Mouse (Mus musculus): ENCODE results near the gene Il6ra. TPM values are rescaled to one million over a fixed set of nuclear protein-coding genes. Genes with fewer than 3 reads are reported as not detected.

The Il6ra gene
- 3.0 and 3.4 TPM in 2 replicates for polyA plus RNA-seq (2015; fragmentation: Nextera tagmentation; extraction: Ambion mirVana)

- peak within 1 kb of the TSS; percentile 99 for H3K4me2 ChIP-seq (ENCODE audit: low read depth, low read length)
- ATAC-seq: peak; percentile 93
- 0 out of 2 replicates have a peak, but pooled peaks cover 15% of the 10 kb centered on the region for H3K4me1 ChIP-seq (ENCODE audit: control insufficient read depth, insufficient read depth, low read length)
- 2% methylated on average over 75 of the region's 75 CpGs for WGBS
- peaks cover 6% of the 10 kb centered on the region; the same call in 1 of the 2 replicates for H3K27me3 ChIP-seq (replicated peaks; ENCODE audit: control insufficient read depth, insufficient read depth, low read length)
- H3K9ac ChIP-seq (ENCODE audit: low read depth, low read length): peak within 1 kb of the TSS; percentile 70
- peak within 1 kb of the TSS; percentile 55; the same call in 1 of the 2 replicates for H3K27ac ChIP-seq (ENCODE audit: low read length)
- H3K9me3 ChIP-seq (ENCODE audit: control insufficient read depth, low read length): no peaks in the 10 kb centered on the region
- H3K4me3 ChIP-seq (ENCODE audit: low read length): peak within 1 kb of the TSS; percentile 62
- no peaks in the 10 kb centered on the region for H3K36me3 ChIP-seq (ENCODE audit: control insufficient read depth, insufficient read depth, low read length)
Measured at GRCm38 (mm10) chr3:89912543-89913391, at the start of gene Il6ra. Gene Il6ra, minus strand, starts transcription at chr3:89913196.

- peak overlapping the region; percentile 99 for H3K4me2 ChIP-seq (ENCODE audit: low read depth, low read length)
- no peaks in the 10 kb centered on the region for H3K9me3 ChIP-seq (ENCODE audit: control insufficient read depth, low read length)
- H3K9ac ChIP-seq (ENCODE audit: low read depth, low read length): peak overlapping the region; percentile 89
- H3K4me1 ChIP-seq (ENCODE audit: control insufficient read depth, insufficient read depth, low read length): peaks cover 25% of the 10 kb centered on the region
- peak overlapping the region; percentile 95 for H3K27ac ChIP-seq (ENCODE audit: low read length)
- WGBS: 11% methylated on average over 14 of the region's 14 CpGs
- H3K27me3 ChIP-seq (replicated peaks; ENCODE audit: control insufficient read depth, insufficient read depth, low read length): no peaks in the 10 kb centered on the region
- no peak for ATAC-seq
- no peaks in the 10 kb centered on the region for H3K36me3 ChIP-seq (ENCODE audit: control insufficient read depth, insufficient read depth, low read length)
- H3K4me3 ChIP-seq (ENCODE audit: low read length): peak overlapping the region; percentile 79
Measured at GRCm38 (mm10) chr3:89962059-89962750, 49.2 kb upstream of the Il6ra start.

GRCm38 (mm10) chr3:89961436-89961835 lies 48.4 kb upstream of the Il6ra start:
- H3K9me3 ChIP-seq (ENCODE audit: control insufficient read depth, low read length): no peaks in the 10 kb centered on the region
- H3K4me2 ChIP-seq (ENCODE audit: low read depth, low read length): peak overlapping the region; percentile 99
- WGBS: 54% methylated on average over 4 of the region's 4 CpGs
- peaks cover 25% of the 10 kb centered on the region for H3K4me1 ChIP-seq (ENCODE audit: control insufficient read depth, insufficient read depth, low read length)
- no peaks in the 10 kb centered on the region for H3K36me3 ChIP-seq (ENCODE audit: control insufficient read depth, insufficient read depth, low read length)
- peak overlapping the region; percentile 89; the same call in 1 of the 2 replicates for H3K9ac ChIP-seq (ENCODE audit: low read depth, low read length)
- H3K4me3 ChIP-seq (ENCODE audit: low read length): peak overlapping the region; percentile 79
- peak overlapping the region; percentile 95; the same call in 1 of the 2 replicates for H3K27ac ChIP-seq (ENCODE audit: low read length)
- H3K27me3 ChIP-seq (replicated peaks; ENCODE audit: control insufficient read depth, insufficient read depth, low read length): no peaks in the 10 kb centered on the region
- ATAC-seq: no peak

- peaks cover 25% of the 10 kb centered on the region for H3K4me1 ChIP-seq (ENCODE audit: control insufficient read depth, insufficient read depth, low read length)
- WGBS: under 1% methylated on average over 30 of the region's 30 CpGs
- peak; percentile 90 for ATAC-seq
- H3K36me3 ChIP-seq (ENCODE audit: control insufficient read depth, insufficient read depth, low read length): no peaks in the 10 kb centered on the region
- H3K27me3 ChIP-seq (replicated peaks; ENCODE audit: control insufficient read depth, insufficient read depth, low read length): no peaks in the 10 kb centered on the region
- no peaks in the 10 kb centered on the region for H3K9me3 ChIP-seq (ENCODE audit: control insufficient read depth, low read length)
- peak overlapping the region; percentile 68 for H3K4me3 ChIP-seq (ENCODE audit: low read length)
- peak overlapping the region; percentile 99 for H3K4me2 ChIP-seq (ENCODE audit: low read depth, low read length)
- H3K27ac ChIP-seq (ENCODE audit: low read length): no peak overlapping the region
- H3K9ac ChIP-seq (ENCODE audit: low read depth, low read length): peak overlapping the region; percentile 77
Measured at GRCm38 (mm10) chr3:89960469-89960868, 47.5 kb upstream of the Il6ra start.

GRCm38 (mm10) chr3:89959435-89959834 lies 46.4 kb upstream of the Il6ra start:
- no peak overlapping the region for H3K4me3 ChIP-seq (ENCODE audit: low read length)
- H3K4me1 ChIP-seq (ENCODE audit: control insufficient read depth, insufficient read depth, low read length): peaks cover 22% of the 10 kb centered on the region
- no peak overlapping the region for H3K4me2 ChIP-seq (ENCODE audit: low read depth, low read length)
- H3K36me3 ChIP-seq (ENCODE audit: control insufficient read depth, insufficient read depth, low read length): no peaks in the 10 kb centered on the region
- H3K27me3 ChIP-seq (replicated peaks; ENCODE audit: control insufficient read depth, insufficient read depth, low read length): no peaks in the 10 kb centered on the region
- no peaks in the 10 kb centered on the region for H3K9me3 ChIP-seq (ENCODE audit: control insufficient read depth, low read length)
- no peak for ATAC-seq
- H3K9ac ChIP-seq (ENCODE audit: low read depth, low read length): no peak overlapping the region
- H3K27ac ChIP-seq (ENCODE audit: low read length): no peak overlapping the region
- 86% methylated on average over 4 of the region's 4 CpGs for WGBS

- 93% methylated on average over 9 of the region's 9 CpGs for WGBS
- ATAC-seq: no peak
- 0 out of 2 replicates have a peak, but pooled peaks cover 2% of the 10 kb centered on the region for H3K36me3 ChIP-seq (ENCODE audit: control insufficient read depth, insufficient read depth, low read length)
- no peak overlapping the region for H3K27ac ChIP-seq (ENCODE audit: low read length)
- no peaks in the 10 kb centered on the region for H3K9me3 ChIP-seq (ENCODE audit: control insufficient read depth, low read length)
- H3K4me2 ChIP-seq (ENCODE audit: low read depth, low read length): no peak overlapping the region
- H3K4me1 ChIP-seq (ENCODE audit: control insufficient read depth, insufficient read depth, low read length): peaks cover 21% of the 10 kb centered on the region
- no peaks in the 10 kb centered on the region for H3K27me3 ChIP-seq (replicated peaks; ENCODE audit: control insufficient read depth, insufficient read depth, low read length)
- H3K9ac ChIP-seq (ENCODE audit: low read depth, low read length): no peak overlapping the region
- H3K4me3 ChIP-seq (ENCODE audit: low read length): no peak overlapping the region
Measured at GRCm38 (mm10) chr3:89957880-89958279, 44.9 kb upstream of the Il6ra start.

- ATAC-seq: no peak
- 0 out of 2 replicates have a peak, but pooled peaks cover 2% of the 10 kb centered on the region for H3K36me3 ChIP-seq (ENCODE audit: control insufficient read depth, insufficient read depth, low read length)
- no peak overlapping the region for H3K4me3 ChIP-seq (ENCODE audit: low read length)
- H3K27me3 ChIP-seq (replicated peaks; ENCODE audit: control insufficient read depth, insufficient read depth, low read length): no peaks in the 10 kb centered on the region
- H3K9me3 ChIP-seq (ENCODE audit: control insufficient read depth, low read length): no peaks in the 10 kb centered on the region
- peaks cover 13% of the 10 kb centered on the region for H3K4me1 ChIP-seq (ENCODE audit: control insufficient read depth, insufficient read depth, low read length)
- H3K27ac ChIP-seq (ENCODE audit: low read length): no peak overlapping the region
- no peak overlapping the region for H3K9ac ChIP-seq (ENCODE audit: low read depth, low read length)
- WGBS: 91% methylated on average over 7 of the region's 7 CpGs
- H3K4me2 ChIP-seq (ENCODE audit: low read depth, low read length): no peak overlapping the region
Measured at GRCm38 (mm10) chr3:89956177-89956971, 43.4 kb upstream of the Il6ra start.

- H3K27me3 ChIP-seq (replicated peaks; ENCODE audit: control insufficient read depth, insufficient read depth, low read length): no peaks in the 10 kb centered on the region
- H3K9me3 ChIP-seq (ENCODE audit: control insufficient read depth, low read length): no peaks in the 10 kb centered on the region
- H3K4me2 ChIP-seq (ENCODE audit: low read depth, low read length): no peak overlapping the region
- H3K4me1 ChIP-seq (ENCODE audit: control insufficient read depth, insufficient read depth, low read length): no peaks in the 10 kb centered on the region
- no peak overlapping the region for H3K9ac ChIP-seq (ENCODE audit: low read depth, low read length)
- peak; percentile 36; the same call in 1 of the 2 replicates for ATAC-seq
- H3K36me3 ChIP-seq (ENCODE audit: control insufficient read depth, insufficient read depth, low read length): 0 out of 2 replicates have a peak, but pooled peaks cover 2% of the 10 kb centered on the region
- H3K4me3 ChIP-seq (ENCODE audit: low read length): no peak overlapping the region
- WGBS: 2% methylated on average over 4 of the region's 4 CpGs
- no peak overlapping the region for H3K27ac ChIP-seq (ENCODE audit: low read length)
Measured at GRCm38 (mm10) chr3:89953420-89953819, 40.4 kb upstream of the Il6ra start.

All from intestine, embryonic 16.5 days (tissue).